Mouse (Mus musculus) thymus, postnatal 25 days (tissue): ENCODE results near the gene Hacd1.

ENCODE experiments used
- DNase-seq: peaks from one replicate; pipeline ENCODE4 v3.0.0; 2022

Gene Hacd1

DNA sequence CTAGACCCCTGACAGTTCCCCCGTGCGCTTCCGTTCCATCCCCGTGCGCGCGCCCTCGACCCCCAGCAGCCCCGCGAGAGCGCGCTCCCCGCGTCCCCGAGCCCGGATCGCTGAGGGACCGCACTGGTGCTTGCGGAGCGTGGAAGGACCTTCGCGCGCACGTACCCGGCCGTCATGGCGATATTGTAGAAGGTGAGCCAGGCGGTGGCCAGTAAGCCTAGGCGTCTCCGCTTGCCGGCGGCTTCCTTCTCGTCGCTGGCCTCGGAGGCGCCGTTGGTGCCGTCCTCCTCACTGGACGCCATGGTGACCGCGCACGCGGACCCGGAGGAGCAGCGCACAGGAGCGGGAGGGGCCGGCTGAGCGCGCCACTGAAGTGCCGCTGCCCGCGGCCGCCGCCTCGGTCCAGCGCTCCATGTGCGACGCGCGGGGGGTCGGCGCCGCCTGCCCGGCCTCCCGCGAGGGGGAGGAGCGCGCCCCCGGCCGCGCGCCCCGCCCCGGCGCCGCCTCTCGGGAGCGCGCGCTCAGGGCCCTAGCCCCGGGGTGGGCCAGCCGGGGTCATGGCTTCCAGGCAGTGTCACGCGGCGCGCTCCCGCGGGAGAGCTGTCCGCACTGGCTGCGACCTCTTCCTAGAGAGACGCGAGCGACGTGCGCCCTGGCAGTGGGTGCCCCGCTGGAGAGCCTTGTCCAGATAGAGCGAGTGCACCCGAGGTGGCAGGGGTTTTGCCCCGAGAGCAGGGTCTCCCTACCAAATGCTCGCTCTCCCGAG, at the start of gene Hacd1:
Gene Hacd1 (minus strand): TSS at position 570 of the 766 bp plus-strand sequence.
- DNase-seq: peak; percentile 87

DNA sequence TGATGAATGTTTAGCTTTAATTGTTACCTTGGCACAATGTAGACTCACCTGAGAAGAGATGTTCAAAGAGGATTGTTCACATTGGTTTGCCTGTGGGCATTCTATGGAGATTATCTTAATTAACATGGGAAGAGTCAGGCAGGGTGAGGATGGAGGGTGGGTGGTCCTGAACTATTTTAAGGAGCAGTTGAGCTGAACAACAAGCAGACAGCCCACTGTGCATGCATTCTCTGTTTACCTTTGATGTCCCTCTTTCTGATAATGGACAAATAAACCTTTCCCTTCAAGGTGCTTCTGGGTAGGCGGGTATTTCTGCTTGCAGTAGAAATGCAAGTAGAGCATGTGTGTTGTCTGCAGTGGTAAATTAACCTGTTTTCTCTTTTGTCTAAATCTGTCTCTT, 48.0 kb upstream of the Hacd1 start:
- DNase-seq: no peak

GRCm38 (mm10) chr2:14102603-14103002, 46.7 kb upstream of the Hacd1 start:
- DNase-seq: no peak

- DNase-seq: no peak
Measured at GRCm38 (mm10) chr2:14100533-14100932, 44.6 kb upstream of the Hacd1 start.

DNA sequence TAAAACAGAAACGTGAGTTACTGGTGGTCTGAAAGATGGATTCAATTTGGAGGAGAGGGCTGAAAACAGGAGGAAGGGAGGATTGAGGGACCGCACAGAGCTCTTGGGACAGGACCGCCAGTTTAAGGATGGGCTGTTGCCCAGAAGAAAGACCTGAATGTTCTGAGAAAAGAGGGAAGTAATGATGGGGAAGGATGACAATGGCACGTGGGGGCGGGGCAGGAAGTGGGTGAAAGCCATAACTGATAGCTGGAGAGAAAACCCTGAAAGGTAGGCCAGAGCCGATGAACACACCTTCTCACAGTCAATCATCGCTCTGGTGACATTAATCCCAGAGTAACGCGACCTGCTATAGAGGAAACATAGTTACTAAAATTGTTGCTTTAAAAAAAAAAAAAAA, 22.6 kb upstream of the Hacd1 start:
- peak; percentile 77 for DNase-seq

DNA sequence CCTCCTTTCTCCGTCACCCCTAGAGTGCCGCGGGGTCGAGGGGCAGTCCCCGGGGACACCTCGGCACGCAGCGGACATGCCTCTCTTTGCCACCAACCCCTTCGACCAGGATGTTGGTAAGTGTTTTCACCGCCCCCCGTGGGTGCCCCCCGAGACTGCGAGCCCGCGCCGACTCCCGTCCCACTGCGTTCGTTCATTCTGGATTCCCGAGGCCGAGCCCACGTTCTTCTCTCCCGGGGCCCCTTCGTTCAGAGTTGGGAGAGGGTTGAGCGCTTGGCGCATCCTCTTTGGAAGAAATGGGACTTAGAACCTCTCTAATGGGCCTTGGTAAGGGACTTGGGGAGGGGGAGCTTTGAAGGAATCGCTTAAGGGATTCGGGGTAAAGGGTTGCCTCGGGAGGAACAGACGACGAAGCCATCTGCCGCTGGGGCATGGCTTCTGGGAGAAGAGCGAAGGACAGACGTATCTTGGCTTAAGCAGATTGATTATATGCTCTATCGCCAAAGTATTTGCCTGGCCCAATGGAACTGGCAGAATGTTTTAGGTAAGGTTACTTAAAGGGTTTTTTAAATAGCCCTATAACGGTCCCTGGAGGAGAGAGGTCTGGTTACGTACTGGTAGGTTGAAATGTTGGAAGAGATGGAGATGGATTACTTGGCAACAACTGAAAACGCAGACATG, 18.4 kb upstream of the Hacd1 start:
- DNase-seq: no peak

DNA sequence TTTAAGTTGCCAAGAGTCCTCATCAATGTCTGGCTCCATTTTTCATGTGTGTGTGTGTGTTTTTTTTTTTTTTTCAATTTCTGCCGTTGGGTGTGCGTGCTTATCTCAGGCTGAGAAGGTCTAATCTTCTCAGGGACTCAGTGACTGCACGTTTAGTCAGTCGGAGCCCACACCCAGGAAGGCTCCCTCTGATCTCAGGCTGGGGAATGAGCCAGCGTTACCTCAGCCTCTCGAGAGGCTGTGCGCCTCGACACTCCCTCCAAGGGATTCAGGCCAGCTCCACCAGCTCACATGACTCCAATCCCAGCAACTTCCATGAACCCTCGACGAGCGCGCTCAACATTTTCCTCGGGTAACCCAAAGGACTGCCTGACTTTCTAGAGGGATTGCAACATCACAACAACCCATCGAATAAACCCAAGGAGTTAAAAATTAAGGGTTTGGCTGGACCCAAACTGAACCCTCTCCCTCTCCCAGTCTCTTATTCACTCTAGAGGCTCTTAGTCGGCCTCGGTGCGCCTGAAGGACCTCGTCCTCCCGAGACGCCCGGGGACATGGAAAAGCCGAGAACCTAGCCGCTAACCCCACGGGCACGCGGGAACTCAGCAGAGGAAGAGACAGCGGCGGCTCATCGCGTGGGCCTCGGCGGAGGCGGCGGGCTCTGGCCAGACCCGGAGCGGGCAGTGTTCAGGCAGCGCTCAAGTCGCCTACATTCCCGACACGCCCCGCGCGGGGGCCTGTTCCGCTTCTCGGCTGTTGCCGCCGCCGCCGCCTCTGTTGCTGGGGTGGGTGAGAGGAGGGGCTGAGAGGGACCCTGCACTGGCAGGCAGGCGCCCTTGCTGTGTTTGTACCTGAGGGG, 17.7 kb upstream of the Hacd1 start, which contains the start of gene Stam:
Gene Stam (plus strand): TSS at position 737 of the 859 bp plus-strand sequence.
- DNase-seq: peak; percentile 91

DNA sequence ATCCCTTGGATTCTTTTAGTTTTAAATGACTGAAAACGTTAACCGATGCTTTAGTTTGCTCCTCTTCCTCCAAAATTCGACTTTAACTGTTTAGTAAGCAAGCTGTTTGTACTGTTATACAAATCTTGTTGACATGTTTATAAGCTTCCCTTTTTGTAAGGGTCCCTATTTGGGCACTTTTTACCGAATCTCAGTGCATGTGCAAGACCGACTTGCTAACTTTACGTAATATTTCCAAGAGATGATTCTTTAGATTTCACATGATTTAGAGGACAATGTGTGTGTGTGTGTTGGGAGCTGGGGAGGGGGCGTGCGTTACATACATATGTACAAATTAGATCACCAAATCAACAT, 17.1 kb upstream of the Hacd1 start:
- DNase-seq: no peak

DNA sequence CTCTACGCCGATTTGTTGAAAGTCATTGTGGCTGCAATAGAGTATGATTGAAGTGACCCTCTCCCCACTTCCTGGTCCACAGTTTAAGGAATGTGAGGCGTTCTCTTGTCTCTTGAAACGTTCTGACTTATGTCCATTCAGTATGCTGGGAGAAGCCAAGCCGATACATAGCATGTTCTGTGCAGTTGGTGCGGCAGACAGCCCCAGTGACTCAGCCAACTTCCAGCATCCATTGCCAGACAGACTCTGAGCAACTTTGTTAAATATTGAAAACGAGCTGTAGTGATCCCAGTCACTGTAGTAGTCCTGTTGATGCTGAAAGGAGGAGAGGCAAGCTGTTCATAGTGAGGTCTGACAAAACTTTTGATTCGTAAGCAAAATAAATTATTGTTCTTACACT, 14.5 kb upstream of the Hacd1 start:
- no peak for DNase-seq

DNA sequence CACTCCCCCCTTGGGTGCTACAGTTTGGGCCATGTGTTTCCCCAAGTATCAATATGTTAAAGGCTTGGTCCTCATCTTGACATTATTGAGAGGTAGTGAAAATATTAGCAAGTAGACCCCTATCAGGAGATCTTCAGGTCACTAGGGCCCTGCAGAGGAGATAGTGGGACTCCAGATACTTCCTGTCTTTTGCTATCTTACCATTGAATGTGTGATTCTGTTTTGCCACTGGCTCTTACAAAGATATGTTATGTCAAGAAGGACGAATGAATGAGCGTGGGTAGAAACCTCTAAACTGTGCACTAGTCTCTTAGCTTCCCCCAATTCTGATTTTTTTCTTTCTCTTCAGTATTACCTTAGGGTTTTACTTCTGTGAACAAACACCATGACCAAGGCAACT, 13.1 kb upstream of the Hacd1 start:
- DNase-seq: no peak

DNA sequence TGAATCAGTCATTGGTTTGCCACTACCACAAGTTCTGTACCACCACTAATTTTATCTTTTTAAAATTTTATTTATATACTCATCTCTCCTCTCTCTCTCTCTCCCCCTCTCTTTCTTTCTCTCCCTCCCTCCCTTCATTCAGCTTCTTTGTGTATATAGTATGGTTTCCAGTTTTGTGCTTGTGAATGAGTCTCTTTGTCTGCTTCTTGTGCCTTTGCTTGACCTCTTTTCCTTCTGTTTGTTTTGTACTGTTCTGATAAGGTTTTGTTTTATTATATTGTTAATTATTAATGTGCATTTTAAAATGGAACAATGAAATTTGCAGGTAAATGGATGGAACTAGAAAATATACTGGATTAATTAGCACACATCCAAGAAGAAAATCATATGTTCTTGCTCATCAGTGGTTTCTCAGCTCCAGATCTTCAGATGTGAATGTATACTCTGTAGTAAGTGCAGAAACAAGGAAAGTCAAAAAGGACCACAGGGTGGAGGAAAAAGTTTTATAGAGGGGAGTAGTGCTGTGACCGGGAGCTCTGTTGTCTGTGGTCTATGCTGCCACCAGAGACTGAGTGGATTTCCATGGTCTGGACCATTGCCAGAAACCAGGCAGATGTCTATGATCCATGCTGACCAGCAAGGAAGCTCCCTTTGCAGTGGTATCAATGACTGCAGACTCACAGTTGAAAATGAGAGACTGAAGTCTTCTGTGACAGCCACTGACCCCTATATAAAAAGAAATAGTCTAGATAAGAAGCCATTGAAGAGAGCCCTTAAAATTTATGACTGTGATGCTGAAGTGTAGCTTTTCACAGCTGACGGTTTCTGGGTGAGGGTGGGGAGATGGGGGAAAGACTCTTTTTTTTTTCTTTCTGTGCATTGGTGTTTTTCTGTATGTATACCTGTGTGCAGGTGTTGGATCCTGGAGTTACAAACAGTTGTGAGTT, 10.0 kb upstream of the Hacd1 start:
- no peak for DNase-seq

DNA sequence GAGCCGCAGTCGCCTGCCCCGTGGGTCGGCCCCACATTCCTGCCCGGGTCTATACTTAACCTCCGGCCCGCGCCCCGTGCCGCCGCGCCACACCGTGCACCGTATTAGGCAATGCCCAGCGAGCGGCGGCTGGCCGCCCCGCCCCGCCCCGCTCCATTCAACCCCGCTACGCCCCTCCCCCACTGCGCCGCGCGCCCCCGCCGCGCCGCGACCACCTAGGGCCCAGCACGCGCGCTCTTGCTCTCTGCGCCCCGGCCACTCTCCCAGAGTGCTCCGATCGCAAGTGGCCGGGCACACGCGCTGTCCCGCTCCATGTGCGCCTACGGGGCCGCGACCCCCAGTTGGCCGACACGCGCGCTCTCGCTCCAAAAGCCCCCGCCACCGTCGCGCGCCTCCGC, 768 bp downstream of the Hacd1 start:
- no peak for DNase-seq

DNA sequence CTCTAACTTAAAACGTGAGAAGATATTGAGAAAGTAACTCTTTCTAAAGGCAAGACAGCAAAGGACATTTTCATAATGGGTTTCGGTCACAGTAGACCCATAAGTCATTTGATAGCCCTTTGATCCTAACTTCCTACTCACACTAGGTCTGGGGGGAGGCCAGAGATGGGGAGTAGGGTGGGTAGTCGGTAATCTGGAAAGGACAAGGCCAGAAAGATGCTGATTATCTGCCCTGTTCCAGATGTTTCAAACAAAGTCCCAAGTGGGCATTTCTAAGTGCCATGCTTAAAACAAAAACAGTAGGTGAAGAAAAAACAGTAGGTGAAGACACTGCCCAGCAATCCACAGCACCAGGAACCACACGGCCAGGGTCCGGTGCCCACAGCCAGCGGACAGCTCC, 1.2 kb downstream of the Hacd1 start:
- no peak for DNase-seq

DNA sequence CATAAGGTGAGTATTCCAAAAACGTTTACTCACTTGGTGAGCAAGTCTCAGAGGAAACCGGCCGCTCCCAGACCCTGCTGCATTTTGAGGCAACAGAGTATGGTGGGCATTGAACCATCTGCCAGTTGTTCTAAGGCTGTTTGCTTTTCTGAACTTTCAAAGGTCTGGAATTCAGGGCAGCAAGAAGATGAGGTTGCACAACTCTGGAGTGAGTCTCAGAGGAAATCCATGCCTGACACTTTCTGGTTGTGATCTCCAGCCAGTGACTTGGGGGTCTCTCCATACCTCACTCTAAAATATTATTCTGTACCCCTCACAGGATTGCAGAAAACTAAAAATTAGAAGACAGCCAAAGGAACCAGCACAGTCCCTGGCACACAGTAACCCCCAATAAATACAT, 1.8 kb downstream of the Hacd1 start:
- DNase-seq: no peak

DNA sequence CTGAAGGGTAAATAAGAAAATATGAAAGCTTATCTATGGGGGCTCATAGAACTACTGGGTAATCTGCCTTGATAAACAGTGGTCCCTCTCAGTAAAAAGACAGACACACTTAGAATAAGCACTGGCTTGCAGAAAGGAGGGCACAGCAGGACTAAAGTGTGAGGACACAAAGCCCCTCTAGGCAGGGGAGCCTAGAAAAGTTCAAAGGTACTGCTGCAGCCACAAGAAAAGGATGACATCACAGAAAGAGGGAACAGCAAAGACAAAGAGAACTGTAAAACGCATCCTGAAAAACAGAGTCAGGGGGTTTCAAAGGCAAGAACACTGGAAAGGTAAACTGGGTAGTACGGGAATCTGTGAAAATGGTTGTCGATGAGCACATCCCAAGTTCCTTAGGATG, 2.3 kb downstream of the Hacd1 start:
- DNase-seq: peak; percentile 38

- DNase-seq: no peak
Measured at GRCm38 (mm10) chr2:14048808-14049207, 7.1 kb downstream of the Hacd1 start.

DNA sequence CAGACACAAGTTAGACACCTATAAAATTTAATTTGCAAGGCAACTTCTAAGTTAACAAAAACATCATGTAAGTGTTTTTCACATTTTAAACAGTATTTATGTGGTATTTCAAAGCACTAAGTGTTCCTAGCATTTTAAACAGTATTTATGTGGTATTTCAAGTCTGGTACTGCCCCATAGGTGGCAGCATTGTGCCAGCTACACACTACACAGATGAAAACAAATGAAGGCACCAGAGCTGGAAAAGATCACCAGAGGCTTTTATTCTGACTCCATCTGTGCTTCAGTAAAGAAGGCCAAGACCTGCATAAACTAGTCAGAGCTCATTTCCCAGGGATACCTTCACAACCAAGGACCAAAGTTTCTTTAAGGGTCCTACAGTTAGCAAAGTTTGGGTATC, 7.6 kb downstream of the Hacd1 start:
- DNase-seq: peak; percentile 69

- DNase-seq: no peak
Measured at GRCm38 (mm10) chr2:14043577-14044170, 12.3 kb downstream of the Hacd1 start.

GRCm38 (mm10) chr2:14043011-14043410, 12.9 kb downstream of the Hacd1 start:
- DNase-seq: no peak

DNA sequence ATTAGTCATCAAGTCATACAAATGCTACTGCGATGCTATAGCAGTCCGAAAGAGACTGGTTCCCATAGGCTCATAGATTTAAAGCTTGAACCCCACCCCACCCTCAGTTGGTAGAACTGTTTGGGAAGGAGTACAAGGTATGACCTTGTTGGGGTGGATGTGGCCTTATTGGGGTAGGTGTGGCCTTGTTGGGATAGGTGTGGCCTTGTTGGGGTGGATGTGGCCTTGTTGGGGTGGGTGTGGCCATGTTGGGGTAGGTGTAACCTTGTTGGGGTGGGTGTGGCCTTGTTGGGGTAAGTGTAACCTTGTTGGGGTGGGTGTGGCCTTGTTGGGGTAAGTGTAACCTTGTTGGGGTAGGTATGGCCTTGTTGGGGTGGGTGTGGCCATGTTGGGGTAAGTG, 14.7 kb downstream of the Hacd1 start:
- no peak for DNase-seq

- no peak for DNase-seq
Measured at GRCm38 (mm10) chr2:14019228-14019627, 36.7 kb downstream of the Hacd1 start.

DNA sequence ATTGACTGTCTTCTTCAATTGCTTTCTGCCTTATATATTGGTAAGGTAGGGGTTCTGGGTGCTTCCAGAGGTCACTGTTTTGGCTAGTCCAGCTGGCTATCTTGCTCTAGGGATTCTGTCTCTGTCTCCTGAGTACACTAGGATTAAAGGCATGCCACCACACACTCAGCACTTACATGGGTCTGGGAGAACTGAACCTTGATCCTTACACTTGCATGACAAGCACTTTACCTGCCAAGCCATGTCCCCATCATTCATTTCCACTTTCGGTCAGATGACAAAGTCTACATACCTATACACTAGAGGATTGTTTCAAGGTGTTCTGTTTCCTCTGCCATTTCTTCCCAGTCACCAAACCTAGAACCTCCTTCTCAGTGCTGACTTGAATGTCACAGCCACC, 50.8 kb downstream of the Hacd1 start:
- DNase-seq: no peak
